Mouse (Mus musculus) urinary bladder, postnatal 10 days (tissue): ENCODE results near the gene Rbm38.

Experiments
- DNase-seq: peaks from one replicate; pipeline ENCODE4 v3.0.0; 2022; ENCODE audit warnings: low spot score

Gene Rbm38

GRCm38 (mm10) chr2:173060450-173060849, 40.2 kb downstream of the Rbm38 start:
- no peak for DNase-seq

GRCm38 (mm10) chr2:173061443-173062351, 41.4 kb downstream of the Rbm38 start:
- no peak for DNase-seq

- no peak for DNase-seq
Observed at GRCm38 (mm10) chr2:173063219-173063618, 42.9 kb downstream of the Rbm38 start.

GRCm38 (mm10) chr2:173064864-173065263, 44.6 kb downstream of the Rbm38 start:
- no peak for DNase-seq

DNA sequence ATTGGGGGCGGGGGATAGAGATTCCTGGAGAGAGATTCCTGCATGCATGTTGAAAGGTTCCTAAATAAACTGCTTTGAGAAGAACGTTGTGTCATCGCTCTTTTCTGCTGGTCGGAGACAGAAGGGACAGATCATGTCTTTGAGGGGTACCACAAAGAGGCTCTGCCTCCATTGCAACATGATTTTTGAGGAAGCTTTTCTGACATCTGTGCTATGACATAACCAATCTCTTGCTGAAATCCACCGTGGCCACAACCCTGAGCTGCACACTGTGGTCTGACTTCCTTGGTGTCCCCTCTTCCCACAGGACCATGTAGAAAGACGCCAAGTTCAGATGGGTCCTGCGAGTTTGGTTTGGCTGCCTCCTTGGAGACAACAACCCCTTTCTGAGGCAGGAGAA, 52.6 kb downstream of the Rbm38 start:
- no peak for DNase-seq

DNA sequence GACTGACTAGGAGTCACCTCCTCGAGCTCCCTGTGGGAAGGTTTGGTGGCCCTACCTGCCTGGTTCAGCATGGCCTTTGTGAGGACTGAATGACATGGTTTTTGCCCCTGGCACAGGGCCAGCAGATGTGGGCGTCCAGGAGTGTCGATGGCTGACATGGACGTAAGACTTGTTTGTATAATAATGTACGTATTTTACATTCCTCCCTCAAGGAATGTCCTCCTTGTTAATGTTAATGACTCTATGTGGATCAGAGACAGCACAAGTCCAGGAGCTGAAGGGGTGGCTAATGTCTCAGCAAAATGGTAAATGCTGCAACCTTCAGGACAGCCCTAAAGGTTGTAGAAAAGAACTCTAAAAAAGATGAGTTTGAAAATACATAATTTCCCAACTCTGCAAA, 53.4 kb downstream of the Rbm38 start:
- DNase-seq, result no peak

GRCm38 (mm10) chr2:173076921-173077320, 56.6 kb downstream of the Rbm38 start:
- no peak for DNase-seq

DNA sequence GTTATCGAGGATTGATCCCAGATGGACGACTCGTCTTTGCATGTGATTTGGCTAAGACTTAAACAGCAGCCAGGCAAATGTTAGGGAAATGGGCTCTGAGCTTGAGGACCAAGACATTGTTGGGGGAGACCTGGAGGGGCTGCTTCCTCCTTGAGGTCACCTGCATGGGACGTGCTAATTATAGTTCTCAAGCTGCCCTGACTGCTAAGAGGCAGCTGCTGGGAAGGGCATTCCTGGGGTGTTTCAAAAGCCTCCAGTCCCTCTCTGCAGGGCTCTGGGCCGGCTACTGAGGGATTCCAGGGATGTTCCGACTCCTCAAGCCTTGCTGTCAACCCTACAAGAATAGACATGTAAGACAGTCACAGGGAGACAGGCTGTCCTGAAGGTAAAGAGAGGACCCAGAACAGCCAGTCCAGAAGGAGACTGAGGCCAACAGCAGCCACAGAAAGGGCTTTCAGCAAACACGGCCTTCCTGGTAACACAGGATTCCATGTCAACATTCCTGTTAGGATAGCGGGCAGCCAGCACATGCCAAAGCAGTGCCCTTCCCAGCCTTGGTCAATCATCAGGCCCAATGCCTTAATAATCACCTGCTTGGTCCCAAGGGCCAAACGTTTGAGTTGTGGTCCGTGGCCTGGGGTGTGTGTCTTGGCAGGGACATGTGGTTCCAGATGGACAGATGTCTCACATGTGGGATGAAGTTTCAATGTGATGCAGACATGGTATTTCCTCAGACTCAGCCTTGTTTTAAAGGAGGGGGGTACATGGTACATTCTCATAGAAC, 59.7 kb downstream of the Rbm38 start:
- DNase-seq, result no peak

- DNase-seq, result peak; percentile 41
Observed at GRCm38 (mm10) chr2:173080785-173081241, 60.5 kb downstream of the Rbm38 start.

- DNase-seq, result no peak
Observed at GRCm38 (mm10) chr2:173082706-173083105, 62.4 kb downstream of the Rbm38 start.

DNA sequence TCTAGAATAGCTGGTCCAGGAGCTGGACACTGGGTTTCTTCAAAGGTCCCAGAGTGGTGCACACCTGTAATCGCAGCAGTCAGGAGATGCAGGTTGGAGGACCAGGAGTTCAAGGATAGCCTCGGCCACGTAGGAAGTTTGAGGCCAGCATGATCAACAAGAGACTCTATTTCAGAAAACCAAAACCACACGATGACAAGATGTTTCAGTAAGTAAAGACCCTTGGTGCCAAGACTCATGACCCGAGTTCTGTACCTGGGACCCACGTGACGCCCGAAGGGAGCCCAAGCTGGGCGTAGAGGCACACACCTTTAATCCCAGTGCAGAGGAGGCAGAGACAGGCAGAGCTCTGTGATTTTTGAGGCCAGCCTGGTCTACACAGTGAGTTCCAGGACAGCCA, 62.8 kb downstream of the Rbm38 start:
- DNase-seq, result no peak

DNA sequence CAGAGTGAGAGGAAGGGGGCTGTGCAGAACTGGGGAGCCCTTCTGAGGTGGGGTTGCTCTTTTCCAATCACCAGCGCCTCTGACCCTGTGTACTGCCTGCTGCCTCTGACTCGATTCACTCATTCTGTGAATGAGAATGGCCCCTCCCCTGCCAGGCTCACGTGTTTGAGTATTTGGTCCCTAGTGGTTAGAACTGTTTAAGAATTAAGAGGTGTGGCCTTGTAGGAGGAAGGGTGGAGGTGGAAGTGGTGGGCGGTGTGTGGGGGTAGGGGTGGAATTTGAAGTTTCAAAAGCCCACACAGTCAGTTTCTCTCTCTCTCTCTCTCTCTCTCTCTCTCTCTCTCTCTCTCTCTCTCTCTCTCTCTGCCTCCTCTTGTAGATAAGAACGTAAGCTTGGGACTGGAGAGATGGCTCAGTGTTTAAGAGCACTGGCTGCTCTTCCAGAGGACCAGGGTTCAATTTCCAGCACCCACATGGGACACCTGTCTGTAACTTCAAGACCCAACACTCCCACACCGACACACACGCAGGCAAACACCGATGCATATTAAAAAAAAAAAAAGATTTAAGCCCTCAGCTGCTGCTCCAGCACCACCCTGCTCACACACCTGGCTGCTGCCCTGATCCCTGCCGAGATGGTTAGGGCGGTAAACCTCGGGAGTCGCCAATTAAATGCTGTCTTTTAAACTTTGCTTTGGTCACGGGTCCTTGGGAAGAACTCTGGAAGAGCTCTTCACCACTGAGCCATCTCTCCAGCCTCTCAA, 63.6 kb downstream of the Rbm38 start:
- DNase-seq, result no peak
